Mouse (Mus musculus) lung, embryonic 14.5 days (tissue): ENCODE data around the gene Gm2174. TPM values are rescaled to one million over a fixed set of nuclear protein-coding genes. Genes with fewer than 3 reads are reported as not detected.

Experiments used
- ATAC-seq: fragments of 200-750 bp; cut with Nextera tagmentation; 2 replicates; pipeline ENCODE4 v1.8.0; 2017; ENCODE audit warnings: mild to moderate bottlenecking, moderate TSS enrichment, moderate library complexity; ENCODE audit not compliant: insufficient read depth
- DNase-seq: peaks from one replicate; pipeline ENCODE4 v3.0.0-alpha.2; 2015
- H3K27ac ChIP-seq: fragments of 300-500 bp; sonication (generic); 2 replicates; pipeline ENCODE4 v1.5.1; 2014; ENCODE audit warnings: low read depth, mild to moderate bottlenecking, moderate library complexity
- H3K27me3 ChIP-seq: fragments of 300-500 bp; sonication (generic); 2 replicates; pipeline ENCODE4 v1.6.1; 2014; ENCODE audit warnings: low read length, control low read depth; ENCODE audit not compliant: insufficient read depth
- H3K36me3 ChIP-seq: fragments of 300-500 bp; sonication (generic); 2 replicates; pipeline ENCODE4 v1.6.1; 2014; ENCODE audit warnings: control low read depth; ENCODE audit not compliant: insufficient read depth
- H3K4me1 ChIP-seq: fragments of 300-500 bp; sonication (generic); 2 replicates; pipeline ENCODE4 v1.6.1; 2014; ENCODE audit warnings: antibody characterized with exemption, control low read depth; ENCODE audit not compliant: insufficient read depth
- H3K4me2 ChIP-seq: fragments of 300-500 bp; sonication (generic); 2 replicates; pipeline ENCODE4 v1.6.1; 2014; ENCODE audit warnings: mild to moderate bottlenecking
- H3K4me3 ChIP-seq: fragments of 300-500 bp; sonication (generic); 2 replicates; pipeline ENCODE4 v1.5.1; 2014; ENCODE audit warnings: low read depth, low read length
- H3K9ac ChIP-seq: fragments of 300-500 bp; sonication (generic); 2 replicates; pipeline ENCODE4 v1.6.1; 2014
- H3K9me3 ChIP-seq: fragments of 300-500 bp; sonication (generic); 2 replicates; pipeline ENCODE4 v1.6.1; 2016; ENCODE audit warnings: low read depth, low read length, control low read depth
- CTCF ChIP-seq: IDR thresholded peaks from 2 replicates; pipeline ENCODE4 v1.5.1; 2016; ENCODE audit warnings: antibody characterized with exemption, low read depth
- WGBS: fragments of 180-500 bp; shearing (Covaris S2); extraction: QIAGEN DNeasy Blood & Tissue Kit; methylation state at CpG from one replicate; pipeline ENCODE4 v1.1.7; 2014; 5-methylcytosine and 5-hydroxymethylcytosine counted together
- polyA plus RNA-seq: library from polyadenylated mRNA; unstranded; fragments of >200 nt; fragmentation: Nextera tagmentation; extraction: Ambion mirVana; gene quantifications from 2 replicates; pipeline ENCODE4 v1.2.1, GENCODE M21; 2014

The Gm2174 gene
- 2.2 and 4.5 TPM in 2 replicates for polyA plus RNA-seq

DNA sequence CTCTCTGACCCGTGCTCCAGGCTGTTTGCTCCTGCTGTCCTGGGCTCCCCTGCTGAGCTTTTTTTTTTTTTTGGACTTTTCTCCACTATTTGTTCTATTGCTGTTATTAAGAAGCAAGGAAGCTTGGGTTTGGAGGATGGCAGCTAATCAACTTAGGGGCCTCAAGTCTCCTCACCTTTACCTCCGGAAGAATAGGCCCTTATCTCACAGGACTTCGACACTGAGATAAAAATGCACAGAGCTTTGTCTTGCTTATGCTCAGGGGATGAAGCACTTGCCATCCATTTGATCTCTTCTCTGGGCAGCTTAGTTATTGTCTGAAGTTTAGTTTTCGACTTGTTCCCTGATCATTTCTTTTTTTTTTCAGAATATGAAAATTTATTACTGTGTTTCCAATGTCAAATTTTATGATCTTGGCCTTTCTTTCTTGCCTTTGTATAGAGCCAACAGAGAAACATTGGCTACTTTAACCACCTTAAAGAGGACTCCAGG, at the start of gene Gm2174:
Gm2174 (plus strand) TSS at position 442 of the 492 bp plus-strand sequence.
- H3K9me3 ChIP-seq: no peaks in the 10 kb centered on the region
- no peak for TF ChIP-seq CTCF
- no peak within 1 kb of the TSS for H3K4me2 ChIP-seq
- H3K27me3 ChIP-seq: no peaks in the 10 kb centered on the region
- no peak within 1 kb of the TSS for H3K9ac ChIP-seq
- H3K4me1 ChIP-seq: no peaks in the 10 kb centered on the region
- no peak within 1 kb of the TSS for H3K27ac ChIP-seq
- ATAC-seq: no peak
- DNase-seq: no peak
- H3K36me3 ChIP-seq: no peaks in the 10 kb centered on the region
- H3K4me3 ChIP-seq: no peak within 1 kb of the TSS
- WGBS: 46% methylated on average over 4 of the region's 4 CpGs

DNA sequence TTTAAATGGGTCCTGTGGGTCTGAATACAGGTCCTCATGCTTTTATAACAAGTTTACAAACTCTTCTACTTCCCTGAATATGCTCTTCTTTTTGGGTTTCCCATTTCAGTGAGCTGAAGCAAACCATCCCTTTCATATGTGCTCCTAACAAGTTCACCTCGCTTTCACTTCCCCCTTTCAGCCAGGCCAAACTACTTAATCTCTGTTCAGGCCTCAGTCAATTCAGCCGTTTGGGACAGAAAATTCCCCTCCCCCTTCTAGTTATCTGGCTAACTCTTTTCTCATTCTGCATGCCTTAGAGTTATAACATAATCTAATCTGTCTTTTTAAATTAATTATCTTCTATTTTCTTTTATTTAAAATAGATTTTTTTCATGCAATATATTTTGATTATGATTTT, 43.1 kb upstream of the Gm2174 start:
- Histone ChIP-seq H3K4me3 (no peak overlapping the region), H3K27me3 (no peaks in the 10 kb centered on the region), H3K4me1 (no peaks in the 10 kb centered on the region), H3K27ac (no peak overlapping the region), H3K9ac (no peak overlapping the region), H3K36me3 (no peaks in the 10 kb centered on the region), H3K9me3 (no peaks in the 10 kb centered on the region), H3K4me2 (no peak overlapping the region)
- no peak for DNase-seq
- TF ChIP-seq CTCF: no peak
- WGBS: 15% methylated on average over 2 of the region's 2 CpGs
- no peak for ATAC-seq

DNA sequence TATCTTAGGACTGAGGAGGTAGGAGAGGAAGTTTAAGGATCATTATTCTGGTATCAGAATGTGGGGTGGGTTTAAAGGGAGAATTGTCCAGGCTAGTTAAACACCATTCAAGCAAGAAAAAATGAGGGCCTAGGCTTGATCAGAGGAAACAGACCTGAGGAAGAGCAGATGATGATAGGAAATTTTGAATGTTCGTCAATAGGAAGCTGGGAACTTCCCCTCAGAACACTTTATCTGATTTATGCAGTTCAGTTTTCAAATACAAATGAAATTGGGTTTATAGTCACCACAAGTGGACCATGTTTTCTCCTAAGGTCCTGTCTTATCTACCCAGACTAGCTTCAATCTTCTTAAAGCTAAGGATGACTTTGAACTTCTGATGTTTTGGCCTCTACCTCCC, 42.3 kb upstream of the Gm2174 start:
- WGBS: 50% methylated on average over 1 of the region's 1 CpGs
- no peak for TF ChIP-seq CTCF

DNA sequence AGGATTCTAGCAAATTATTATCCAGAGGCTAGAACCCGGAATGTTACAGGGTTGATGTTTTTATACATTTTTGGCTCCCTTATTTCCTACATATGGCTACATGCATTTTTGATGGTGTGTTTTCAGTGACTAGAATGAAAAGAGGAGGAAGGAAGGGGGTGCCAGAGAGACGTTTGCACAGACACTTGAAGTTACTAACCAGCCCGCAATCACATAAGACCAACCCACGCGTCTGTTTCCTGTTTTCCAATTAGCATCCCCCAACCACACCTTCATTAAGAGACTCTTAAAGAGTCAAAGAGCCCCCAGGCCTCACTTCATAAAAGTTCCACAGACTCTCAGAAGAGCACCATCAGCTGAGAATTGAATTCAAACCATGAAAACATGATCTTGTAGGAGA, 41.6 kb upstream of the Gm2174 start:
- Histone ChIP-seq H3K4me2 (no peak overlapping the region), H3K27ac (no peak overlapping the region), H3K36me3 (no peaks in the 10 kb centered on the region), H3K27me3 (no peaks in the 10 kb centered on the region), H3K9ac (no peak overlapping the region), H3K9me3 (no peaks in the 10 kb centered on the region), H3K4me3 (no peak overlapping the region), H3K4me1 (no peaks in the 10 kb centered on the region)
- TF ChIP-seq CTCF: no peak
- whole genome bisulfite sequencing: 52% methylated on average over 5 of the region's 5 CpGs
- DNase-seq (no peak), ATAC-seq (no peak)

More for the DNA sequence above, 42.3 kb upstream of the Gm2174 start:
- no peak for ATAC-seq
- Histone ChIP-seq H3K4me3 (no peak overlapping the region), H3K36me3 (no peaks in the 10 kb centered on the region), H3K4me2 (no peak overlapping the region), H3K9me3 (no peaks in the 10 kb centered on the region), H3K4me1 (no peaks in the 10 kb centered on the region), H3K9ac (no peak overlapping the region), H3K27ac (no peak overlapping the region), H3K27me3 (no peaks in the 10 kb centered on the region)
- DNase-seq: no peak

DNA sequence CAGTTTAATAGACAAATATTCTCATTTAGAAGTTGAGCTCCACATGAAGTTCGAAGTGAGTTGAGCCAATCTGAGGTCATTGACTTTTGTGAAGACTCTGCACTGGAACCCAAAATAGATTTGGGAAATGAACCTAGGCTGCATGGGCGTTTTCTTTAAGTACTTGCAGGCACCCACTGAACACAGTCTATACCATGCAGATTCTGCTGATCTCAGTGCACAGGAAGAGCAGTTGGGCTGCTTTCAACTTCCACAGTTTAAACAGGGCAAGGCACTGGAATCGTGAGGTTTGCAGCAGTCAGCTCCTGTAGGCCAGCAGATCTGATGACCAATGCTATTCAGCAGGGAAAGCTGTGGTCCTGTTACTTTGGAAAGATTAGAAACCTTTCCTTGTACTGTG, 31.5 kb upstream of the Gm2174 start:
- Histone ChIP-seq H3K4me1 (no peaks in the 10 kb centered on the region), H3K4me3 (no peak overlapping the region), H3K27me3 (no peaks in the 10 kb centered on the region), H3K9me3 (no peaks in the 10 kb centered on the region), H3K9ac (no peak overlapping the region), H3K4me2 (no peak overlapping the region), H3K36me3 (no peaks in the 10 kb centered on the region), H3K27ac (no peak overlapping the region)
- ATAC-seq (no peak), DNase-seq (no peak)
- no peak for TF ChIP-seq CTCF
- 72% methylated on average over 3 of the region's 3 CpGs for WGBS

DNA sequence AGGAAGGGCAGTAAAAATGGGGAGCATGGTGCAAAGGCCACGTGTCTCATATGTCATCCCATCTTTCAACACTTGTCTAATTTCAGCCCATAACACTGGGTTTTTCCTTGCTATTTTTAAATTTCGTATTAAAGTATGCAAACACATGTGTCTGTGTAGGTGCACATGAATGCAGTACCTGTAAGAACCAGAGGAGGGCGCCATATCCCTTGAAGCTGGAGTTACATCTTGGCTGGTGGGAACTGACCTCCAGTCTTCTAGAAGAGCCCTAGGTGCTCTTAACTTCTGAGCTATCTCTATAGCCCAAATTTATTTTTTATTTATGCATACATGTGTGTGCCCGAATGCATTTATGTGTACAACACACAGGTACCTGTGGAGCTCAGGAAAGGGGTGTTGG, 30.2 kb upstream of the Gm2174 start:
- WGBS: 71% methylated on average over 4 of the region's 4 CpGs
- Histone ChIP-seq H3K9me3 (no peaks in the 10 kb centered on the region), H3K27ac (no peak overlapping the region), H3K27me3 (no peaks in the 10 kb centered on the region), H3K4me2 (no peak overlapping the region), H3K4me1 (no peaks in the 10 kb centered on the region), H3K9ac (no peak overlapping the region), H3K4me3 (no peak overlapping the region), H3K36me3 (no peaks in the 10 kb centered on the region)
- ATAC-seq (no peak), DNase-seq (no peak)
- no peak; the same call in 1 of the 2 replicates for TF ChIP-seq CTCF

DNA sequence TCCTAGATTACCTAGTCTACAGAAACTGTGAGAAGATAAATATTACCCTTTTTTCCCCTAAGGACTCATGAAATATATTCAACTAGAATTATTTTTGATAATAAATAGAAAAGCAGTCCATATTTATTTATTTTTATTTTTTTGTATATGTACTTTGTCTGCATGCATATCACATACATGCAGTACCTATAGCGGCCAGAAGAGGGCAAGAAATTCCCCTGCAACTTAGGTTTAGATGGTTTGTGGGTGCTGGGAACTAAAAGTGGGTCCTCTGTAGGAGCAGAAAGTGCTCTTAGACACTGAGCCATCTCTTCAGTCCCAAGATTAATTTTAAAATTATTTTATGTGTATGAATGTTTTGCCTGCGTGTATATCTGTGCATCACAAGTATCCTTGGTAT, 17.2 kb upstream of the Gm2174 start:
- 51% methylated on average over 2 of the region's 2 CpGs for WGBS
- Histone ChIP-seq H3K4me1 (no peaks in the 10 kb centered on the region), H3K27me3 (no peaks in the 10 kb centered on the region), H3K9me3 (no peaks in the 10 kb centered on the region), H3K9ac (no peak overlapping the region), H3K36me3 (no peaks in the 10 kb centered on the region), H3K27ac (no peak overlapping the region), H3K4me2 (no peak overlapping the region), H3K4me3 (no peak overlapping the region)
- ATAC-seq (no peak), DNase-seq (no peak)
- peak; percentile 41 for TF ChIP-seq CTCF

DNA sequence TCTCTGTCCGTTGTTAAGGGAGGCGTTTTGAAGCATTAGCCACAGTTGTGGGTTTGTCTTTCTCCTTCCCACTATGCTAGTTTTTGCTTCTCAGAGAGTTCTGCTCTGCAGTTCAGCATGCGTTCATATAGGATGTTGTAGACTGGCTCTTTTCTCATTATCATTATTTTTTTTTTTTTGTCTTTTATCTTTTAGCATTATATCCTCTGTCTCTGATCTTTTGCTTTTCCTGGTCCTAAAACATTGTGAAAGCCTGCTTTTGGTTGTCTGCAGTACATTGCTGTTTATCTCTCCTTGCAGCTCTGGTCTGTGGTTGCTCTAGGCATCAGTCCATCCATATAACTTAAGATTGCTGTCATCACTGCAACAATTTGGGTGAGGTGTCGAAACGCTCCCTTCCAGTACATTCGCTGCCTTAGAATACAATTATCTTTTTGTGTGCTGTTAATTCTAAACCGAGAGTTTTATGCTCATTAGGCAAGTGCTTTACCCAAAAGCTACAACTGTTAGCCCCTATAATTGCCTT, 11.9 kb upstream of the Gm2174 start:
- ATAC-seq (no peak), DNase-seq (no peak)
- Histone ChIP-seq H3K27ac (no peak overlapping the region), H3K4me1 (no peaks in the 10 kb centered on the region), H3K4me3 (no peak overlapping the region), H3K4me2 (no peak overlapping the region), H3K9me3 (no peaks in the 10 kb centered on the region), H3K9ac (no peak overlapping the region), H3K36me3 (no peaks in the 10 kb centered on the region), H3K27me3 (no peaks in the 10 kb centered on the region)
- 67% methylated on average over 7 of the region's 7 CpGs for WGBS
- TF ChIP-seq CTCF: no peak
